Mouse (Mus musculus): ENCODE measurements around the gene Ift140.
A peak's percentile ranks its signal among the peaks of the same experiment; 100 is the strongest.

DNA sequence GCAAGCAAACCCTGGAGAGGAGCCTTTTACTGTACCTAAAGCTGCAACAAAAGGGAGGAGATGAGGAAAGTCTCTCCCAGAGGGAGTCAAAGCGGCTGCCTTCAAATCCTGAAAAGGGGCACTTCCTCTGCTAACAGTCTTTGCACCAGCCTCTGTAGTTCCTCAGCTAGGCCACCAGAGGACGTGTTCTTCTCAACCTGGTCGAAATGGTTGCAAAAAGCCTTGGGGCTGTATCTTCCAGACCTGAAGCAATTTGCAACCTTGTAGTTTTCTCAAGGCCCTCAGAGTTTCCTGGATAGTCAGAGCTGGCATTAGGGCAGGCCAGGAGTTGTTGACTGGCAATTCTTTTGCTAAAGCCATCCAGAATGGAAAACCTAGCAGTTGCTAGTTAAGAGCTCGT is 101.4 kb downstream of the Ift140 start:
- TF ChIP-seq CTCF (IDR thresholded peaks at IDR 0.05; ENCODE audit: low read depth), result peak; percentile 63
- TF ChIP-seq EP300 (IDR thresholded peaks at IDR 0.05; ENCODE audit: low read depth), result no peak

All from liver, postnatal 0 days (tissue).